Comparison of ENCODE assay signal across 7 mouse cellular contexts in the genomic region with DNA sequence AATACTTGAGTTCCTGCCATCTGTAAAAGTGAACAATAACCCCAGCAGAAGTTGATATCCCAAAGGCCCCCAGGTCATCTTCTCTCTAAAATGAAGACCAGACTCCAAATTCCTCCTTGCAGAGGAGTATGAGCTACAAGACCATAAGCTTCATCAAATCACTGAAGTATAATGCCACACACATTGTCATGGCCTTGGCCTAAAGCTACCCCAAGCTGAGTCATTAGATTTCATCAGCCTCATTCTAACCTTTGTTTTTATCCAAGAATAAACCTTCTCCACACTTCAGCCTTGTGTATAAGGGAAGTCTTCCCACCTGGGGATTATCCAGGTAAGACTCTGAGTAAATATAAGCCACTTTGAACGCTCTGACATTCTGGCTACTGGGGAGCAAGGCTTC.
"Had no signal": no experiment of that assay in that cellular context is flagged by ENCODE, and none has a peak within 500 bp of the region (broad histone marks: within the 10 kb centered on the region; RNA-seq: fewer than 3 reads in every experiment).

No protein-coding gene starts in this region.

- DNase-seq: lung, adult 2 months; lung, postnatal 14 days; lung, postnatal 36 days; right cerebral cortex, postnatal 14 days; thymus, adult 2 months; thymus, postnatal 25 days; thymus, postnatal 4 days had no signal
